Mouse (Mus musculus) testis, postnatal 10 days (tissue): Measurements from ENCODE around the gene Zmiz1.

Experiments used
- DNase-seq: peaks from one replicate; pipeline ENCODE4 v3.0.0; 2021; ENCODE audit warnings: low spot score

The Zmiz1 gene

DNA sequence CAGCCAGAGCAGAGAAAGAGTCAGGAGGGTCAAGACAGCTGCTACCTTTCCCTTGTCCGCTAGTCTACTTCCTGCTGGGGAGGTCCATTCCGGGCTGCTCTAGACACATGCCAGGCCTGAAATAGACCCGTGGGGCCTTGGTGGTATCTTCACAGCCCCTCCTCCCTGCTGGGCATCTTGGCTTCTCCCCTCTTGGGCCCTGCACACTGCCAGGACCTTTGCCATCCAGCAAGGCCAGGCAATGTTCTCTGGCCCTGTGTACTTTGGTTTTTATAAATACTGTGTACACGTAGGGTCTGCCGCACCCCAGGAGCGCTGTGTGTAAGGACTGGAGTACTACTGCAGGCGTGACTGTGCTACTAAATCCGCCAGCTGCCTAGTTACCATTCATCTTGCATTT is 54.5 kb downstream of the Zmiz1 start:
- DNase-seq, result no peak

DNA sequence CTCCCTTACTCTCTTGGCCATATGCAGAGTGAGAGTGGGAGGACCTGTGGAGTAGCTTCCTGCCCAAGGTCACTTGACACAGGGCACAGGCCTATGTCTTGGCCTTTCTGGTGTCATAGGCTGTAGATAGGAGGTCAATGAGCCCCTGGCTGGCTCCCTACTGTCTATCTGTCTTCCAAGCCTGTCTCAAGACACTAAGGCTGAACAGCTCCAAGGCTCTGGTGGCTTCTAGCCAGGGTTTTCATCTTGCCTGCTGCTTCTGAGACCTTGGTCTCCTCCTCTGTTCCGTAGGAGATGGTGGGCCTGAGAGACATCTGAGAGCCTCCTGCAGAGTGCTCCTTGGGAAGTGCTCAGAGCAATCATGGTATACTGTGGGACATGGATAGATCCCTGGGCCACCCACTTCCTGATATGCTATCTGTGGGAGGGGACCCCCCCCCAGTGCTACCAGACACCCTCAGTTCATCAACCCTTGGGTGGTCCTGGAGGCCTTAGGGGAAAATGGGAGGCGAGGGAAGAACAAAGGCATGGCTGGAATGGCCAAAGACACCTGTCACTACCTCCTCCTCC is 56.0 kb downstream of the Zmiz1 start:
- DNase-seq, result no peak

DNA sequence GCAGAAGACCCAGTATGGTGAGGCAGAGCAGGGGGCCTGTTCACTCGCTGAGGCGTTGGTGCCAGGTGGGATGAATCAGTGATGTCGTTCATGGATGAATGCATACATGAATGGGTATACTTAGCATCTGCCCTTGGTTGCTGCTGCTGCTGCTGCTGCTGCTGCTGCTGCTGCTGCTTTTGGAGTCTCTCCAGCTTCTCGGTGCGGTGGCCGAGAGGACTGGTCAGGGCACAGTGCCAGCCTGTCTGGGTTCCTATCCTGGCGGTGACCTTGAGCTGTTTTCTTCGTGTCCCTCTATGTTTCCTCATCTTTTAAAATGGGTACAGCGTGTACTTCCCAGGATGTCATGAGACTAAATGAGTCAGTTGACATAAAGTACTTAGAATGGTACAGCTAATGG is 56.9 kb downstream of the Zmiz1 start:
- DNase-seq, result peak; percentile 70

DNA sequence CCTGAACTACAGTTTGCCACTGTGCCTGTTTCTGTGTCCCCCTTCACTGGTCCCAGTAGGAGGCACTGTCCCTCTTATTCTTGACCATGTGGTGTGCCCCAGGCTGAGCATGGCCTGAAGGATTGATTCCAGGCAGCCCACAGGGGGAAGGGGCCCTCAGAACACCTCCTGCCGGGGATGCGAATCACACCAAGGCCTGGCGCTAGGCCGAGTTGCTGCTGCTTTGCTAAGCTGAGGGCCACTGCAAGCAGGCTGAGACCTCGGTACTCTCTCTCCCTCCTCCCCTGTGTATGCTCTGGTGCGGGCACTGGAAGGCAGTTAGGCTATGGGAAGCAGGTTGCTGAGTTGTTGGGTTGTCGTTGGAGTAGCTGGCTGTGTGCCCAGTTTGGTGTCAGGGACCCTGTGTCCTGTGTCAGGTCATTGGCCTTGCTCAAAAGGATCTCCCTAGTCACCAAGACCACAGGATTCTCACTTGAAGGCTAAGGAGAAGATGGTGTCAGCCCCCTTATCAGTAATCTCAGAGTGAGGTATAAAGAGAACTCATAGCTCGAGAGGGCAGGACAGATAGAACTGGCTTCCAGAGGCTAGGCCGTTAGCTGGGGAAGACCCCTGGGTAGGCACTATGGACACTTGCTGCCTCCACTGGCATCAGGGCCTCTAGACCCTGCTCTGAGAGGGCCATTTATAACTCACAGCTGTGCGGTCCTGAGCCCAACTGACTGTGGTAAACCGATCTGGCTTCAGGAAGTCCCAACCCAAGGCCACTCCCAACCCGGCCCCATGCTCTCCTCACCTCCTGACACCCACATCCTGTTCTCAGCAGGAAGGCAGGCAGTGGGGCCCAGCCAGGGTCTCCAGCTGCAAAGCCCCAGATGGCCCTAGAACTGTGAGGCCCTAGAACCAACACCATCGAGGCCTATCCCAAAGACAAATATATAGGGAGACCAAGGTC is 57.9 kb downstream of the Zmiz1 start:
- DNase-seq, result peak; percentile 59

DNA sequence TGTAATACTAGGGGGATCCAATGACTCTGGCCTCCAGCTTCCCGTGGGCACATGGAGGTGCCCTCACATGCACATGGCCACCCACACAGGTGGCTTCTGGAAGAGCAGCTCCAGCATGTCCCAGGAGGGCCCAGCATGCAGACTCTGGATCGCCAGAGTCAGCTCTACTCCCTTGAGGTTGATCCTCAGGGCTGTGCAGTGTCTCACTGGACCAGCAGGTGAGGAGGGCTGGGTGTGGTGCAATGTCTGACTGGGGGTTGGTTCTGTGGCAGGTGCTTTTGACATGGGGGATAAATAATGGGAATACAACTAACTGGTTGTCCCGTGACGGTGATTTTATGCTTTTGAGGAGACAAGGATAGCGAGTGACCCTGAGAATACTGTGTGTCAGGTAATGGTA is 59.7 kb downstream of the Zmiz1 start:
- DNase-seq, result no peak

DNA sequence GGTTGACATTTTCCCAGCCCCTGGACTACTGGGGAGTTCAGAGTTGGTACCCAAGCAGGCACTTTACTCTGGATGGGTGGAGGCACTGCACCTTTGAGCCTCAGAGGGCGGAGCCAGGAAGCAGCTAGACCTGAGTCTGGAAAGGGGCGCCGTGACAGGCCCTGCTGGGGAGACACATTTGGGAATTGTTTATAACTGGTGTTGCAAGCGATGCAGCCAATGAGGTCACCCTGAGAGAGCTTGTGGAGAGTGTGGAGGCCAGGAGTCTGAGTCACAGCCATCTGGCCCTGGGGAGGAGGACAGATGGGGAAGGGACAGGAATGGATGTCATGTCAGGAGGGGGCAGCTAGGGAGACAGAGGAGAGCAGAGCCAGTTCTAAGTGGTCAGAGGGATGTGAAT is 60.7 kb downstream of the Zmiz1 start:
- no peak for DNase-seq

DNA sequence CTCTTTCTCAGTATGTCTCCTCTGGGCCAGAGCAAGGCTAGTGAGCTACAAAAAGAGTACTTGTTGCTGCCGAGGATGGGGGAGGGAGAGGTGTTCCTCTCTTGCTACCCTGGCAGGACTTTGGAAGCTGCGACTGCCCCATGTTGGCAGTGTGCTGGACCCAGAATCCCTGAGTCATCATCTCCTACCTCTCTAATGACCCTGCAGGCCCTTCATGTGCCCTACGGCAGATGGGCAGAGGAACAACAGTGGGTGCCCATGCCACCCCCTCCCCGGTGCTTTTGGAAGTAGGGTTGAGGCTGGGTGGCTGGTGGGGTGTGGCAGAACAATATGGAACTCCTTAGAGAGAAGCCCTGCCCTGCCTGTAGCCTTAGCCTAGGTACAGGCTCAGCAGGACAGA is 61.6 kb downstream of the Zmiz1 start:
- DNase-seq, result no peak

DNA sequence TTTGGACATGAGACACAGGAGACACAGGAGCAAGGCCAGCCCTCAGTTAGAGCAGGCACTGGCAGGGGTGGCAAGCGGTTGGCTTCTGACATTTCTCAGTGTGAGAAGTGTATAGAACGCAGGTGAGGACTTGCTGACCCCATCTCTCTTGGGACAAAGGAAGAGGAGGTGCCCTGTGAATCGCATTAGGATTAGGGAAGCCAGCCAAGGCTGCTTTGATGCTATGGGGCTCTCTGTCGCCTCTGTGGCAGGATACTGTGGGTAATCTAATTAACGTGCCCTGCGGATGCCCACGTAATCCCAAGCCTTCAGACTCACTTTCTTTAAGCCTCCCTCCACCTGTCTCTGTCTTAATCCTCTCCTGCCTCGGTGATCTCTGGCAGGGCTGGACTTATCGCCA is 62.0 kb downstream of the Zmiz1 start:
- no peak for DNase-seq

DNA sequence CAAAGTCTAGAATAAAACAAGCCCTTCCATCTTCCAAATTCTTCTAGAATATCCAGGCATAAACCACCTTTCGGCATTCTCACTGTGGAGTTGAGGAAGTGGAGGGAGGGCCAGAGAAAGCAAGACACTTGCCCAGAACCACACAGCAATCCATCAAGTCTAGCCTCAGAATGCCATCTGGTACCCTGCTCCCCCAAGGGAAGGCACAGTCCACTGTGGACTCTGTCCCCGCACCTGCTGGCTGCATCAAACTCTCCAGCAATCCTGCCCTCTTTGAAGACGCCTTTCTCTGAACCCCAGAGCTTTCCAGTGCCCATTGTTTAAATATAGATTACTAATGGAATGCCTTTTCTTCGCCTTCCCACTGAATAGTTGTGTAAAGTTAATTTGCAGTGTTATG is 62.5 kb downstream of the Zmiz1 start:
- DNase-seq, result no peak

DNA sequence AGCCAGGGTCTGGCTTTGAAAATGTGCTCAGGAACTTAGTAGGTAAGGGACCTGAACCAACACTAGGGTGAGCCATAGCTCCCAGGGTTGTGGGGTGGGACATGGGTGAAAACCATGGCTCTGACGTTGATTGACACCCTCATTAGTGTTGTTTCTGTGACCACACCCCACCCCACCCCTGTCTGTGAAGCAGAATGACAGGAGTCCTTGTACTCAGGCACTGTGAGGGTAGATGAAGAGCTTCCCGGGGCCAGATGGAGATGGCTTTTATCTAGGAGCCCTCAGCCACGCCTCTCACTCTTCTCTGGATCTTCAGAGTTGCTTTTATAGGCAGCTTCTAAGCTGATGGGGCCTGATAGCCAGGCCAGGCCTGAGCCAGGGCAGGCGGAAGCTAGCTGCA is 63.4 kb downstream of the Zmiz1 start:
- DNase-seq, result no peak

DNA sequence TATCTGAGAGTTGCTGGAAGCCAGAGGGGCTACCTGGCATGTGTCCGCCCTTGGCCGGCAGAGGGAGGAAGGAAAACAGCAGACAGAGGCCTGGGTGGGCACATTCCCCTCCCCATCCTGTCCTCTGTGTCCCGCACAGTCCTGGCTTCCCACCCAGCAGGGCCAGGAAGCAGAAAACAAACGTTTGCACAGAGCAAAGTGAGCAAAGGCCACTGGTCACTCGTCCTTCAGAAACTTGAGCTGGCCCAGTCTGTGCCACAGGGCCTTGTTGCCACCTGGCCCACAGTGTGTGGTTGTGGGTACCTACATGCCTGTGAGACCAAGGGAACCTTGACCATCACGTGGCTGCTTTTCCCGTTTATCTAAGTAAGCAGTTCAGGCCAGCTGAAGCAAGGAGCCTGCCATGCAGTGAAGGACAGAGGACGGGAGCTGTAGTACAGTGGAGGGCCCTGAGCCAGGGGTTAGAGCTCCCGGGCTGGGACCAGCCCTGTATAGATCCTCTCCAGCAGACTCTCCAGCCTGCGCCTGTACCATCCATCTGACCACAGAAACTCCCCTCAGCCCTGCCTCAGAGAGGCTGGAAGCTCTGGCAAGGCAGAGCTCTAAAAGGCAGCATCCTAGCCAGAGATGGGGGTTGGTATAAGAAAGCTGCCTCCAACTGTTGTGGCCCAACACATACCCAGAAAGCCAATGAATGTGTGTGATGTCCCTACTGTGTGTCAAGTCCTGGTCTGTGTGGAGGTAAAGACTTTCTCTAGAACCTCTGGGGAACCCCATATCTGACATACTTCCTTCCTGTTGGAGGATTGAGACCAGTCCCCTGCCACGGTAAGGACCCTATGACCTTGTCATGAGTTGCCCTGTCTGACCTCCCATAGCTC is 64.5 kb downstream of the Zmiz1 start:
- DNase-seq, result no peak

DNA sequence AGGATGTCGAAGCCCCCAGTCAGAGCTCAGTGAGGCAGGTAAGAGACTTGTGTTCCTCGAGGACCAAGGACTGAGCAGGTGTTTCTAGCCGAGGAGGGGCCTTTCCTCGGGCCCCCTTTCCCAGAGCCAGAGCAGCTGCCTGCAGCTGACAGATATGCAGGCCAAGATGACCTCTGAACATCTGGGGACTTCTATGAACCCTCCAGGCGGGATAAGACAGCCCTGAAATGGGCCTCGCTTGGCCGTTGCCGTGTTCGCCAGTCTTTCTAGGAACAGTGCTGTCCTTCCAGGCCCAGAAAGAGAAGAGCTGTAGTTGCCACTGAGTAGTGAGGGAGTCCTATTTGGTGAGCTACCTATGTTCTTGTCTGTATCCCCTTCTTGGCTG is 65.1 kb downstream of the Zmiz1 start:
- no peak for DNase-seq

DNA sequence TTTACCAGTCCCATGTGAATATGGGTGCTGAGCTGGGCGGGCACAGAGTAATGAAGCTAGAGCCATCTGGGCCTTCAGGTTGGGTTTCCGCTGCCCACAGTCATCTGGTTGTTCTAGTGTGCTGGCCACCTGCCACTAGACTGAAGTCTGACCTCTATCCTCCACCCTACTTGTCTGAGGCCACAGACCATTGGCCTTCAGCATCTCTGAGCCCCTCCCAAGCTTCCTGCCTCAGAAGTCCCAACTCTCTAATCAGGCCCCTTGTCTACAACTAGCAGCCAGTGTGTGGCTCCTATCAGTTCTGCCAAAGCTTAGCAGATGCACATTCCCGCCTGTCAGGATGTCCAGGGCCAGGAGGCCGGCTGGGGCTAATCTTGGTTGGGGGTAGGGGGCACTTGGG is 65.9 kb downstream of the Zmiz1 start:
- no peak for DNase-seq

DNA sequence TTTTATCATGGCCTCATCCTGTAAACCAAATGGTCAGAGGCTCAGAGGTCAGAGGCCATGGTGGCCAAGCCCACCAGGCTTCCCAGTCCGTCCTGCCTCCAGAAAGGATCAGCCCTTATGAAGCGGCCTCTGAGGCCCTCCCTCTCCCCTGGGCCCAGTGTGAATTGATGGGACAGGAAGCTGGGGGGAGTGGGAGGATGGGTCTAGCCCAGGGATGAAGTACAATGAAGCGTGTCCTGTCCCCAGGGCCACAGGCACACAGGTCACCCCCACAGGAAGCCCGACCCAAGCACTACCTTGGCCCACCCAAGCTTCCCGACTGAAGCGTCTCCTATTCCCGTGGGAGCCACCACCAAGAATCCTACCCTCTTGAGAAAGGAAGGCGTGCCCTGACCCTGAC is 66.7 kb downstream of the Zmiz1 start:
- DNase-seq, result no peak

DNA sequence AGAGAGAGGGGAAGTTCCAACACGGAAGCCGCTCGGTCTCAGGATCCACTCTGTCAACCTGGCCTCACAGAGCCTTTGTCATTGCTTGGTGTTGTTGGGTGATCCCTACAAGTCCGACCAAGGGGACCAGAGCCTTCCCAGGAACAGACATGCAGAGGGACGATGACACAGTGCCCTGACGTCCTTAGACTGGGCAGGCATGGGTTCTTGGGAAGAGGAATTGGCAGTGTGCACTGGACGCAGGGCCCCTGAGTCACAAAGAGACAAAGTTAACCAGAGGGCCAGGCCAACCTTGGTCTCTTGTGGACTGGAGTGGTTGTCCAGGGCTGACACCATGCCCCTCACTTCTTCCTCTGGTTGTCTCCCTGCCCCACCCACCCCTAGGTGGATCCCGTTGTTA is 67.9 kb downstream of the Zmiz1 start:
- no peak for DNase-seq

DNA sequence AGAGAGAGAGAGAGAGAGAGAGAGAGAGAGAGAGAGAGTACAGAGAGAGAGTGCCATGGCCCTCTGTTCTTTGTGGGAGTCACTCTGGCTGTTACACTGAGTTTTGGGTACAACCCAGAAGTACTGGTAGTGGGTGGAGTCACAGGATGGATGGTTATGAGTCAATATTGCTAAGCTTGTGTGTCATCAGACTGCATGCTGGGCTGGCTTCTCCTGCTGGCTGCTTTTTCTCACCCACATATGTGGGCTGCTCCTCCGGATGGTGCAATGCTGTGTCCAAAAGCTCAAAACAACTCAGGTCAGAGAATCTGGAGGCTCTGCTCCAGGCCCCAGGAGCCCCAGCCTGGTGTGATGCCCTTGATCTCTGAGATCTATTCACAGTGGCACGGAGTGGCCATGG is 68.3 kb downstream of the Zmiz1 start:
- no peak for DNase-seq

DNA sequence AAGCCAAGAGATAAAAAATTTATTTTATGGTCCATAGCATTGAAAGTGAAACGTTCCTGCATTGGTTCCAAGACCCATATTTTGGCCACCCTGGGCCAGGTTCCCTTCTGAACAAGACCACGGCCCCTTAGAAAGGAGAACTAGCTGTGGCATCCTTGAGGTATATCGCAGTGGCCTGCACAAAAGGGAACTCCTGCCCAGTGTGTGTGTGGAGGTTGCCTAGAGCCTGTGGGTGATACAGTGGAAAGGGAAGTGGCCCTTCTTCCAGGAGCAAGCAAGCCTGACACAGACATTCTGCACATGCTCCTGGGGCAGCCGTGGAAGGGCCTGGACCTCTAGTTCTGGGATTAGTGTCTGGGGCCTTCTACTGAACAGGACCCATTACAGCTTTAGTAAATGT is 71.4 kb downstream of the Zmiz1 start:
- DNase-seq, result no peak

DNA sequence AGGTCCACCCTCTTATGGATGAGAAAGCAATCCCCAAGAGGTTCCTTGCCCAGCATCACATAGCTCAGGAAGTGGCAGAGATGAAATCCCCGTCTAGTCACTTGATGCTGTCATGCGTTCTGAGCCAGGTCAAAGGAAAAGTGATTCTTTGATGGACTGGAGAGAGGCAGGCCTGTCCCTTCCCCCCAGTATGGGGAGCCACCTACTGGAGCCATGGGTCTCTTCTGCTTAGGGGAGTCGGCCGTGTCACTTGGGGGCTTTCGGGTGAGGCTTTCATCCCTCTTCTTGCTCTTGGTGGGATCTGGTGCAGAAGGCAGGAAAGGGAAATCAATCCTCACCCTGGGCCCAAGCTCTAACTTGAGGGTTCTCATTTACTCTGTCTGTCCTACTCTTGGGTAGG is 71.8 kb downstream of the Zmiz1 start:
- no peak for DNase-seq

DNA sequence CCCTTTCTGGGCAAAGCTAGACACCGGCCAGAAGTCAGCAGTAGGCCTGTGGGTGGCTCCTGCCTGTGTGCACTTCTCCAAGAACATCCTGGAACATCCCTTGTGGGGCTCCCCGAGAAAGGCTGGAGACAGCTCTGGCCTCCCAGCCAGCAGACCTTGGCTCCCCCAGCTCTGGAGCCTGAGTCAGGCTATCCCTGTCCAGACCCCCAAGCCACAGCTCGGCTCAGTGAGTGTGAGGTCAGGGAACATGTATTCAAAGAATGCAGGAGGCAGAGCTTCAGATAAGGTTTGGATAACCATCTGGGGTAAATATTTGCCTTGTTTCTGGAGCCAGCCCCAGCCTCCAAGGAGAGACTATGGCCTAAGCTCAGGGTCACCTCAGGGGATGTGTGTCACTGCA is 74.0 kb downstream of the Zmiz1 start:
- no peak for DNase-seq

DNA sequence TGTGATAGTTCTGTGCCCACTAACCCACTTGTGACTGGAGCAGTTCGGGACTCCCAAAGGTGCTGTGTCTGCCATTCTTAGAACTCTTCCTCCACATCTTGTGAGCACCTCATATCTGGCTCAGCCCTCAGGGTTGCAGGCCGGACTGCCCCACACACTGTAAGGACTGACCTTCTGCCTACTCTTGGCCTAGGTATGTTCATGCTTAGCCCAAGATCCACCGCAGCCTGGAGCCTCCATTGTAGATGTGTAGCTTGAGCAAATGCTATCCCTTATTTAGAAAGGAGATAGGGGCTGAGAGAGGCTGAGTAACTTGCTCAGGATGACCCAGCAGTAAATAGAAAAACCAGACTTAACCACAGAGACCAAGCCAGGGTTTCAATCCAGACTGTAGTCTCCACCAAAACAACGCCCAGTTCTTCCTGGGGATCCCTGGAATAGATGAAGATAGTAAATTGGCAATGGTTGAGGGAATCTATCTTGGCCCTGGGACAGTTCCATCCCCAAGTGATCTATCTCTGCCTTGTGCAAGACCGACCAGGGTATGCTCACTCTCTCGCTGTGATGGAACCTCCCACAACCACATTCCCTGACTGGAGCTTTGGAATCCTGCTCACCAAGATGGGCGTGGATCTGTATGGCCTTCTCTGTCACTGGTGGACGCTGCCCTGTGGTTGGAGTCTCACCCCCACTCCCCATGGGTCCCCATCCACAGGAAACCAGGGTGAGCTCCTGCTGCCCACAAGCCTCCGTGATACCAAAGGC is 74.8 kb downstream of the Zmiz1 start:
- no peak for DNase-seq

DNA sequence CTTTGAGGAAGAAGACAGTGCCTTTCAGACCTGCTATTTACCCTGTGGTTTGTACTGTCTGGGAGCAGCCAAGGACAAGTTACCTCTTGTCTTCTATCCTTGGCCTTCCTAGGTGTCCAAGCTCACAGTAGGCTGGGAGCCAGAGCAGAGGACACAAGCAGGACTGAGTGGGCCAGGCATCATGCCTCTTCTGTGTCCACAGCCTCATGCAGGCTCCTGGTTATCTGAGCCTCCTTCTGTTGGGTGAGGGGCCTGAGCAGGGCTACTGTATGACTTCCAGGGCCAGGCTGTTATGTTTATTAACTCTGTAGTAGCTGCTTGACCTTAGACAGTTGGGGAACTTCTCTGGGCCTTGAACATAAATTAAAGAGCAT is 75.4 kb downstream of the Zmiz1 start:
- no peak for DNase-seq

DNA sequence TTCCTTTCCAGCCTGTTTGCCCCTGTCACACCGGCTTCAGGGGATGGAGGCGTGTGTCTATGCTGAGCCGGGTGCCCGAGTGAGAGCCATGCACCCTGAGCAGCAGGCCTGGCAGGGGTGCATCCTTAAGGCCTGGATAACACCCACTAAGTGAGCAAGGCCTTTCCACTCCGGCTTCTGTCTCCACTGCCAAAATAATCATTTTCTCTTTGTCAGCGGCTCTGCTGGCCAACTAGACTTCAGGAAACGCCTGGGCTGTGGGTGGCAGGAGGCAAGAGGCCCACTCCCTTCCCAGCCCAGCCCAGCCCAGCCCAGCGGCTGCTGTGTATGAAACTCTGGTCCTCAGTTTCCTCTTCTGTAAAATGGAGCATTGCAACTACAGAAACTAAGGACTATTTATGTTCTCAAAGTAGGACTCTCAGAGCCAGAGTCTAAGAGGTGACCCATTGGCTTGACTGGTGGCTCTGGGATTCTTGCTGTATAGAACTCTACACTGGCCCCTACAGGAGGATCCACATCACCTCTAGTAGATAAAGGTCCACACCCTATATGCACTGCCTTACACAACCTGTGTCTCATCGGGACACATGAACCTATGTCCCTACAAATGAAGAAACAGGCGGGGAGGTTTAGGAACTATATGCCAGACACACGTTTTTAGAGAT is 76.1 kb downstream of the Zmiz1 start:
- DNase-seq, result no peak
